Mouse (Mus musculus) embryonic fibroblast, embryonic 13.5 days (primary cell): ENCODE measurements around the gene Itsn2. TPM values are rescaled to one million over a fixed set of nuclear protein-coding genes. Genes with fewer than 3 reads are reported as not detected.

Experiments used
- H3K27ac ChIP-seq: 2 replicates; pipeline ENCODE4 v1.5.1; 2012; ENCODE audit warnings: low read length, control low read depth, inconsistent platforms; ENCODE audit not compliant: insufficient read depth
- H3K4me1 ChIP-seq: 2 replicates; pipeline ENCODE4 v1.6.1; 2011; ENCODE audit warnings: low read length; ENCODE audit not compliant: control insufficient read depth, insufficient read depth
- H3K4me3 ChIP-seq: 2 replicates; pipeline ENCODE4 v1.5.1; 2011; ENCODE audit warnings: mild to moderate bottlenecking, control low read depth, low read length; ENCODE audit not compliant: insufficient read depth
- CTCF ChIP-seq: IDR thresholded peaks from 2 replicates; pipeline ENCODE4 v1.5.1; 2011; ENCODE audit warnings: mild to moderate bottlenecking, control low read depth, low read length, moderate library complexity, borderline replicate concordance; ENCODE audit not compliant: insufficient read depth
- POLR2A ChIP-seq: IDR thresholded peaks from 2 replicates; pipeline ENCODE4 v1.6.1; 2011; ENCODE audit warnings: low read depth, mild to moderate bottlenecking, control low read depth, low read length, moderate library complexity
- polyA plus RNA-seq: library from polyadenylated mRNA; stranded (reverse); fragments of >200 nt; gene quantifications from 2 replicates; pipeline ENCODE4 v1.2.4, GENCODE M21; 2011; ENCODE audit warnings: low read depth; ENCODE audit not compliant: missing spikeins, insufficient read length

The Itsn2 gene
- polyA plus RNA-seq, 1 experiment: 56.7 TPM

GRCm38 (mm10) chr12:4708296-4708695 is 115.9 kb downstream of the Itsn2 start:
- Histone ChIP-seq H3K4me1 (no peaks in the 10 kb centered on the region), H3K27ac (no peak overlapping the region), H3K4me3 (no peak overlapping the region)
- TF ChIP-seq CTCF (no peak), POLR2A (no peak)

GRCm38 (mm10) chr12:4708881-4709604 is 116.6 kb downstream of the Itsn2 start:
- TF ChIP-seq POLR2A (no peak), CTCF (no peak)
- Histone ChIP-seq H3K4me3 (no peak overlapping the region), H3K27ac (no peak overlapping the region), H3K4me1 (no peaks in the 10 kb centered on the region)

GRCm38 (mm10) chr12:4709926-4710325 is 117.5 kb downstream of the Itsn2 start:
- Histone ChIP-seq H3K27ac (no peak overlapping the region), H3K4me1 (no peaks in the 10 kb centered on the region), H3K4me3 (no peak overlapping the region)
- TF ChIP-seq POLR2A (no peak), CTCF (no peak)

- TF ChIP-seq CTCF: no peak
- TF ChIP-seq POLR2A: no peak
- Histone ChIP-seq H3K27ac (no peak overlapping the region), H3K4me1 (no peaks in the 10 kb centered on the region), H3K4me3 (no peak overlapping the region)
Measured at GRCm38 (mm10) chr12:4713361-4713760, 120.9 kb downstream of the Itsn2 start.

GRCm38 (mm10) chr12:4715606-4716005 is 123.2 kb downstream of the Itsn2 start:
- TF ChIP-seq CTCF: no peak
- TF ChIP-seq POLR2A: no peak
- Histone ChIP-seq H3K4me1 (no peaks in the 10 kb centered on the region), H3K27ac (no peak overlapping the region), H3K4me3 (no peak overlapping the region)

GRCm38 (mm10) chr12:4717417-4717816 is 125.0 kb downstream of the Itsn2 start:
- no peaks in the 10 kb centered on the region for H3K4me1 ChIP-seq
- TF ChIP-seq CTCF (no peak), POLR2A (no peak)

GRCm38 (mm10) chr12:4719066-4719761 is 126.8 kb downstream of the Itsn2 start:
- no peak overlapping the region for H3K27ac ChIP-seq
- no peak for TF ChIP-seq POLR2A
- TF ChIP-seq CTCF: no peak

More at GRCm38 (mm10) chr12:4717417-4717816, 125.0 kb downstream of the Itsn2 start:
- Histone ChIP-seq H3K27ac (no peak overlapping the region), H3K4me3 (no peak overlapping the region)

GRCm38 (mm10) chr12:4719762-4720754 is 127.6 kb downstream of the Itsn2 start:
- H3K4me1 ChIP-seq: no peaks in the 10 kb centered on the region
- no peak overlapping the region for H3K27ac ChIP-seq
- no peak overlapping the region for H3K4me3 ChIP-seq
- TF ChIP-seq CTCF (no peak), POLR2A (no peak)

More at GRCm38 (mm10) chr12:4719066-4719761, 126.8 kb downstream of the Itsn2 start:
- H3K4me1 ChIP-seq: no peaks in the 10 kb centered on the region
- no peak overlapping the region for H3K4me3 ChIP-seq

- H3K4me1 ChIP-seq: no peaks in the 10 kb centered on the region
- H3K27ac ChIP-seq: no peak overlapping the region
- H3K4me3 ChIP-seq: no peak overlapping the region
- TF ChIP-seq POLR2A (no peak), CTCF (no peak)
Measured at GRCm38 (mm10) chr12:4729165-4729564, 136.7 kb downstream of the Itsn2 start.

- Histone ChIP-seq H3K27ac (no peak overlapping the region), H3K4me3 (no peak overlapping the region), H3K4me1 (no peaks in the 10 kb centered on the region)
- TF ChIP-seq CTCF (no peak), POLR2A (no peak)
Measured at GRCm38 (mm10) chr12:4731629-4732028, 139.2 kb downstream of the Itsn2 start.
